Mouse (Mus musculus) Muller cell, postnatal 12 days (primary cell): ENCODE measurements at regions not wholly inside any gene's neighbourhood (a gene's known extent, or its start where the extent isn't known, plus 50 kb on each side); places are given as distances from the start of the nearest gene placed in this dataset.

ENCODE experiments used
- DNase-seq: peaks from one replicate; pipeline ENCODE4 v3.0.0-alpha.2; 2015; ENCODE audit errors: inconsistent ontology term

DNA sequence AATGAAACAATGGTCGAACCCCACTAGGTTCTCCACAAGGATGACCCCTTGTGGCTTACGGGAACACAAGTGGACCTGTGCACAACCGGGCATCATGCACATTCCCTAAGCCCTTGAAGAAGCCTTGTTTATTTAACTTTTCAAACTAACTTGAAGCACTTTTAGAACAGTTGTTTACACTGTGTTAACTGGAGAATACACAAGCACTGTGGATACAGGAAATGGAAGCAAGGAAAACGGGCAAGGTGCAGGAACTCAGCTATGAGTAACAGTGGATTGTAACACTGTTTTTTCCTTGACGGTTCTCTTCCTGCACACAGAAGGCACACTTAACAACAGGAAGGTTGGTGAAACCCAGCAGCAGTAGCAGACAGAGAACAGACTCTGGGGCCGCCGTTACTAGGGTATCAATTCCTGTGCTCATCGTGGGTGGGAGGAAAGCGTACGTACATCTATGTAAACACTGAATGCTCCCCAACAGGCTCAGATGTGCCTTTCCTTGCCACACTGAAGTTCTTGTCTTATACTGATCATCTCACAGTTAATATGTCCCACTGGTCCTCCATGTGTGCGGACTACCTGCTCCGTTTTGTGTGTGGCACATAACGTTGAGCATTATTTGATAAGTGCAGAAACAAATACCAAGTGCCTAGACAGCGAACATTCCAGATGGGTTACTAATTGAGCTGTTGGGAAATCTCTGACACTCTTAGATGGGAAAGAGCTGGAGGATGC, 264.4 kb downstream of the Mpdz start:
- DNase-seq, result peak; percentile 3

DNA sequence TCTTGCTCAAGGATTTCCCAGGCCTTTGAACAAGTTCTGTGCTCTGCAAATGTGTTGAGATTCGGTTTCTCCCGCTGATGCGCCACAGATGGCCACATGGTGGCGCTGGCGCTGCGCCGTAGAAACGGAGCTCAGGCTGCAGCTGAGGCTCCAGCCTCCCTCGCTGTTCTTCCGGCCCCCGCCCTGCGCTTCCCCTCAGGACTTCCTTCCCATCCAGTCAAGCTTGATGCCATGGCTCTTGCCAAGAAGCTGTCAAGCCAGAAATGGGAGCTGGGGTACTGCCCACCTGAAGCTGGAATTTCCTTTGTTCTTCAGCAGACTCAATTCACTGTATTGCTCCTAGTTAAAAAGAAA, 263.9 kb downstream of the Mpdz start:
- peak; percentile 78 for DNase-seq

DNA sequence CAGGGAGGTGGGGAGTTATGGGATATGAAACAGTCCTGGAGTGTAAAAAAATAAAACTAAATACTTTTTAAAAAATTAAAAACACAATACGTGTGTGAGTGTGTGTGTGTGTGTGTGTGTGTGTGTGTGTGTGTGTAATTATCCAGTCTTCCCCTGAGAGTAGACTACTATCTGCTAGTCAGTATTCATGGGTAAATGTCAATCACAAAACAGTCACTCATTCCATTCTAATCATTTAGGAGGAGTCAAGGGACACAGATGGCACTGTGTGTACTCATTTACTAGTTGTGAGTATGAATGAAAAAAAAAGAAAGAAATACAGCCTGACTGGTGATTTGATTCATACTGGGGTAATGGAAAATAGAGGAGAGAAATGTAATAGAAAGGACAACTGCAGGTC, 226.5 kb downstream of the Mpdz start:
- DNase-seq, result peak; percentile 8

DNA sequence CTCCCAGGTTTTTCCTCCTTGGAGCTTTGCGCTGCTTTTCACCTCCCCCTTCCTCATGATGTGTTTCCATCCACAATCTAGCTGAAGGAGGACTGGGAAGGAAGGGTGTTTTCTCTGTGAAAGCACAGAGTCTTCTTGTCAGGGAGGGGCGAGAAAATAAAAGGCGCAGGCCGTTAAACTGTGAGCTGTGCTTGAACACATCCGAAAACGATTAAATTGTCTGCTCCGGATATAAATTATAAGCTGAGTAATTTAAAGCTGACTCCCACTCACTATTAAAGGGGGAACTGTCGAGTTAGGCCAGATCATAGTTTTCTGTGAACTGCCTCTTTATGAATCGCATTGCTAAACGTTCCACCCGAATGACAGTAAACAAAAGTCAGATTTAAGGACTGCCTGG, 224.6 kb downstream of the Mpdz start:
- peak; percentile 18 for DNase-seq

DNA sequence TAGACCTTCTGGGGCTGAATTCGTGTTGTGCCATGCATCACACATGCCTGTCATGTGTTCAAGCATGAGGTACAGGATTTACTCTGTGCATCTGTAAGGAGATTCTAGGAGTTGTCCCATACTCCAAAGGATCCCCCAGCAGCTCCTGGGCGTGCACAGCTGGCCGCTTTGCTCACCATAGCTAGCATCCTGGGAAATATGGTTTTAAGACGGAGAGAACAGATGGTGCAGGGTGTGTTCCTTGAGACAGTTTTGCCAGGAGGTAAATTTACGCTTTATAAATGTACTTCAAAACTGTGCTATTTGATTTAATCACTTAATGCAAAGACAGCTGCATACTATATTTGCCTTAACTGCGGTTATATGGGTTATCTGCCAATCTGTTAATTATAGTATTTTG, 220.6 kb downstream of the Mpdz start:
- no peak for DNase-seq

DNA sequence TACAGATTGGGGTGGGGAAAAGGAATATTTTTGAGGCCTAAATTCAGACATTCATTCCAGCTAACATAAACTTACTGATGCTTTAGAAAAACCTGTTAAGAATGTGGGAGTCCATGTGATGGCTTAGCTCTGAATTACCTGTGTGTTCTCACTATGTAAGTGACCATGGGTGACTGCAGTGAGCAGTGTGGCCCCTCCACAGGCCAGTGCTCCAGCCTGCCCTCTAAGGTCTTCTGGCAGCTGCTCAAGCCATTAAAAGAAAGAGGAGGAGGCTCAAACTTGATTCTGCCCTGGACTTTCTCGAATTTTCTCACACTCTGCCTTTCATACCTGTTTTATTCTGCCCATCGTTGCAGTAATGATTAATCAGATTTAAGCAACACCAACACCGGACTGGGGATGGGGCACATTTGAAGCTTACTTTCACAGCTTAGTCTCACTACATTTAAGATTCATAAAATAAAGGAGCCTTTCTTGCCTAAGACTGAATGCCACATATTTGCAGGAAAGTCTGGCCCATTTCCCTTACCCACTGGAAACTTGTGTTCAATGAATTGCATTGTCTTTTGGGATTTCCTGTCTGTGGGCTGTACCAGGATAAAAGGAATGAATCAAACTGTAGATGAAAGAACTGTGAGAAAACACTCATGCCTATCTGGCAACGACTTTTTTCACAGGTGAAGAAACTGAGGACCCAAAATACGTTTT, 220.0 kb downstream of the Mpdz start:
- peak; percentile 73 for DNase-seq
